Mouse (Mus musculus) thymus, adult 2 months (tissue): ENCODE measurements at regions not wholly inside any gene's neighbourhood (a gene's known extent, or its start where the extent isn't known, plus 50 kb on each side); places are given as distances from the start of the nearest gene placed in this dataset.

Source experiments
- DNase-seq: peaks from one replicate; pipeline ENCODE4 v3.0.0; 2021
- H3K27ac ChIP-seq: fragments of 200-500 bp; 2 replicates; pipeline ENCODE4 v1.5.1; 2012; ENCODE audit warnings: low read length, control low read depth; ENCODE audit not compliant: control insufficient read depth, insufficient read depth
- H3K27me3 ChIP-seq: fragments of 200-500 bp; 2 replicates; pipeline ENCODE4 v1.6.1; 2012; ENCODE audit warnings: mild to moderate bottlenecking, low read length, moderate library complexity, mixed read lengths; ENCODE audit not compliant: control insufficient read depth, insufficient read depth
- H3K36me3 ChIP-seq: fragments of 200-500 bp; 2 replicates; pipeline ENCODE4 v1.6.1; 2012; ENCODE audit warnings: mild to moderate bottlenecking, low read length, moderate library complexity; ENCODE audit not compliant: control insufficient read depth, insufficient read depth
- H3K4me1 ChIP-seq: fragments of 200-500 bp; replicated peaks from 2 replicates; pipeline ENCODE4 v1.6.1; 2012; ENCODE audit warnings: low read length; ENCODE audit not compliant: control insufficient read depth, insufficient read depth
- H3K4me3 ChIP-seq: fragments of 200-500 bp; 2 replicates; pipeline ENCODE4 v1.5.1; 2012; ENCODE audit warnings: mild to moderate bottlenecking, low read length, control low read depth, moderate library complexity; ENCODE audit not compliant: control insufficient read depth, insufficient read depth
- CTCF ChIP-seq: fragments of 200-500 bp; IDR thresholded peaks from 2 replicates; pipeline ENCODE4 v1.5.1; 2012; ENCODE audit warnings: mild to moderate bottlenecking, control low read depth, low read length, moderate library complexity, borderline replicate concordance; ENCODE audit not compliant: control insufficient read depth, poor library complexity, insufficient read depth; ENCODE audit errors: extremely low read depth
- POLR2A ChIP-seq: fragments of 200-500 bp; IDR thresholded peaks from 2 replicates; pipeline ENCODE4 v1.6.1; 2012; ENCODE audit warnings: mild to moderate bottlenecking, low read length, control low read depth, moderate library complexity; ENCODE audit not compliant: control insufficient read depth, poor library complexity, insufficient read depth; ENCODE audit errors: extremely low read depth
- WGBS: fragments of 180-500 bp; shearing (Covaris S2); methylation state at CpG from one replicate; pipeline ENCODE4 v1.1.7; 2018; 5-methylcytosine and 5-hydroxymethylcytosine counted together

GRCm38 (mm10) chr3:120533901-120534300 is 637.6 kb downstream of the Rwdd3 start:
- Histone ChIP-seq H3K27ac (no peak overlapping the region), H3K4me3 (no peak overlapping the region), H3K36me3 (no peaks in the 10 kb centered on the region), H3K4me1 (no peaks in the 10 kb centered on the region), H3K27me3 (no peaks in the 10 kb centered on the region)
- DNase-seq = no peak
- 76% methylated on average over 3 of the region's 3 CpGs for WGBS
- no peak for TF ChIP-seq POLR2A
- no peak for TF ChIP-seq CTCF

GRCm38 (mm10) chr3:120531880-120532580 is 639.5 kb downstream of the Rwdd3 start:
- TF ChIP-seq CTCF = no peak
- no peak for TF ChIP-seq POLR2A
- 90% methylated on average over 9 of the region's 9 CpGs for WGBS
- no peaks in the 10 kb centered on the region for H3K27me3 ChIP-seq
- no peaks in the 10 kb centered on the region for H3K4me1 ChIP-seq
- DNase-seq = no peak
- H3K36me3 ChIP-seq = no peaks in the 10 kb centered on the region
- no peak overlapping the region for H3K4me3 ChIP-seq
- H3K27ac ChIP-seq = no peak overlapping the region

DNA sequence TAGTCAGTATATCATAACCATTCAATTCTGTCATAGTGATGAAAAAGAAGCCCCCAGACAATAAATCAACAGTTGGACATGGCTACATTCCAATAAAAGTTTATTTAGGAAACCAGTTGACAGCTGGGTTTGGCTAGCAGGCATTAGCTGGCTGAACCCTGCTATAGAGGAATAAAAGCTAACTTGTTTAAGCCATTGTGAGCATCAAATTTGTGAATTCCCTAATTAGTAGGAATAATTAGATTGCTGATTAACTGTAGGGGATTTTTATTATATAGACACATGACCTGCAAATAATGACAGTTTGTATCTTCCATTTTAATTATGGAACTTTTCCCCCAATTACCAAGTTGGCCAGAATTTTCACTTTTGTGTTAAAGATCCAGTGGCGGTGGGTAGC is 659.8 kb downstream of the Rwdd3 start:
- Histone ChIP-seq H3K4me3 (no peak overlapping the region), H3K27me3 (no peaks in the 10 kb centered on the region), H3K27ac (no peak overlapping the region), H3K4me1 (no peaks in the 10 kb centered on the region), H3K36me3 (no peaks in the 10 kb centered on the region)
- DNase-seq = no peak
- TF ChIP-seq POLR2A (no peak), CTCF (no peak)
- WGBS = 98% methylated on average over 1 of the region's 1 CpGs

DNA sequence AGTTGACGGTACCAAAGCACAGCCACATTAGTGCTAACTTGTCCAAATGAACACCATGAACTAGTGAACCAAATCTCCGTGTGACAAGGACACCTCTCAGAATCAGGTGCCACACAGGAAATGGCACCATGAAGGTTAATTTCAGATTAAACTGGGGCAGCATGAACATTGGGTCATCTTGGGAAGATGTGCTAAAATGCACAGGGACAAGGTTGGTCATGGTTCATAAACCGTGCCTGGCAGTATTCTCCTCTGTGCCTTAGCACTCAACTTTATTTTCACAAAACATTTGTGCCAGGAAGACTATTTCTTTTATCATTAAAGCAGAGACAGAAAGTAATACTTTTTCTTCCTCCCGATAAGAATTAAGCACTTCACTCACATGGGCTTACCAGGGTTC is 672.6 kb downstream of the Rwdd3 start:
- no peak overlapping the region for H3K4me3 ChIP-seq
- DNase-seq = no peak
- no peaks in the 10 kb centered on the region for H3K36me3 ChIP-seq
- TF ChIP-seq CTCF (no peak), POLR2A (no peak)
- H3K27me3 ChIP-seq = no peaks in the 10 kb centered on the region
- WGBS = 89% methylated on average over 4 of the region's 4 CpGs
- no peak overlapping the region for H3K27ac ChIP-seq
- H3K4me1 ChIP-seq = no peaks in the 10 kb centered on the region

DNA sequence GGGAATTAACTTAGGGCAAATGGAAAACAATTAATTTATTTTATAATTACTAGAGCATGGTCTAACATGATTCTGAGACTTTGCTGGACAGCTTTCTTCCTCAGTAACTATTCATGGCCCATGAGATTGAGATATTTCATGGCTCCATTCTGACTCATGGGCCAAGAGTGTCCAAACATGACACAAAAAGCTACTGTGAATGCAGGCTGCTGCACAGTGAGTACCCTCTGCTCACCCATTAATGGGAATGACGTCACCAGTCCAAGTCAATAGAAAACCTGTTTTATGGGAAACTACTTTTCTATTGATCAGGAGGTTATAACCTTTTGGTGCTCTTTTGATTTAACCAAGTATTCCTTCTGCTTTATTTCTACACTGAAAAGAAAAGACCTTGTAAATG is 693.6 kb downstream of the Rwdd3 start:
- Histone ChIP-seq H3K27me3 (no peaks in the 10 kb centered on the region), H3K4me3 (no peak overlapping the region), H3K36me3 (no peaks in the 10 kb centered on the region), H3K27ac (no peak overlapping the region), H3K4me1 (no peaks in the 10 kb centered on the region)
- TF ChIP-seq CTCF = no peak
- no peak for TF ChIP-seq POLR2A
- no peak for DNase-seq
- WGBS = 93% methylated on average over 1 of the region's 1 CpGs

GRCm38 (mm10) chr3:120477232-120477631 is 693.0 kb upstream of the Ptbp2 start:
- TF ChIP-seq POLR2A = no peak
- no peak for TF ChIP-seq CTCF
- 85% methylated on average over 2 of the region's 2 CpGs for WGBS

DNA sequence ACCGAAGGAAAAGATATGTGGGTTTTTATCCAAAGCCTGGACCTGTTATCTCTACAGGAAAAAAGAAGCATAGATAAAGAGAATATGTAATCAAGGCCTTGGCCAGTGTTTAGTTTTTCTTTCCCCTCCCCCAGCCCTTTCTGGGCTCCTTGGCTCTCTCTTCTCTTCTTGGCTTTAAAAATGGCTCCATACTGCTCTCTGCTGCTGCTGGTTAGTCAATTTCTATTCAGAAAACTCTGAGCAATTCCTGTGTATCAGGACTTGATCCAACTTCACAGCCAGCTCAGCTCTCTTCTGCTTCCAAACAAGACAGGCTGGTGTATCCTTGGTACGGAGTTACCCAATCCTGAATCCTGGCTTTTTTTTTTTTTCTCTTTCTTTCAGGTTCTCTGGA is 689.4 kb upstream of the Ptbp2 start:
- H3K4me3 ChIP-seq = no peak overlapping the region
- H3K4me1 ChIP-seq = no peaks in the 10 kb centered on the region
- no peak for TF ChIP-seq CTCF
- no peak for TF ChIP-seq POLR2A
- no peaks in the 10 kb centered on the region for H3K36me3 ChIP-seq
- DNase-seq = no peak
- H3K27me3 ChIP-seq = no peaks in the 10 kb centered on the region
- WGBS = 62% methylated on average over 2 of the region's 2 CpGs
- H3K27ac ChIP-seq = no peak overlapping the region

More at GRCm38 (mm10) chr3:120477232-120477631, 693.0 kb upstream of the Ptbp2 start:
- no peak overlapping the region for H3K27ac ChIP-seq
- no peak overlapping the region for H3K4me3 ChIP-seq
- no peaks in the 10 kb centered on the region for H3K4me1 ChIP-seq
- DNase-seq = no peak
- H3K36me3 ChIP-seq = no peaks in the 10 kb centered on the region
- no peaks in the 10 kb centered on the region for H3K27me3 ChIP-seq
